Mouse (Mus musculus): ENCODE measurements around the gene Gm3317. TPM values are rescaled to one million over a fixed set of nuclear protein-coding genes. Genes with fewer than 3 reads are reported as not detected.
"Not testable (repeated sequence)": the region's sequence is repeated elsewhere in the genome, so short reads cannot be mapped to it uniquely, and the experiment has no call there.

Gm3317 gene
- polyA plus RNA-seq (2016; fragmentation: Nextera tagmentation; extraction: Ambion mirVana) = not detected in 2 replicates

DNA sequence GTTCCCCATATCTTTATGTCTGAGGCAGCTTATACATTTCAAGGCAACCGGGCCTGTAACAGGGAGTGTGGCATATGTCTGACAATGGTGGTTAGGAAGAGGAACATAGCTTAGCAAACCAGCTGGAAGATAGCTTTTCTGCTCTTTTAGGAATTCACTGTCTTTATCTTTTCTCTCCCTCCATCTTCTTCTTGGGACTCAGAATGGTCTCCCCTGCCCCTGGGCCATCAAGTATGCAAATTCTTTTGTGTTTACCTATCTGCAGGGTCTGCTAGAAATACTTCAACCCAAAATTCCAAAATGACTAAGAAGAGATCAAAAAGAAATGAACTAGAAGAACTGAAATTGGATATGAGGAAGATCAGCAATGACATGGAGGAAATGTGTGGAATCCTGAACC is at the start of gene Gm3317:
Gene Gm3317 (plus strand): TSS at position 301 of the 400 bp plus-strand sequence.
- H3K27me3 ChIP-seq; H3K27ac ChIP-seq; H3K36me3 ChIP-seq; H3K4me2 ChIP-seq; H3K4me1 ChIP-seq (replicated peaks); ATAC-seq (ENCODE audit: insufficient number of reproducible peaks, insufficient read depth, low FRiP score, low TSS enrichment, low read depth); H3K4me3 ChIP-seq (replicated peaks); H3K9me3 ChIP-seq; H3K9ac ChIP-seq (replicated peaks): not testable (repeated sequence)
- WGBS = no CpG with 5 or more reads among the region's 1 CpGs

DNA sequence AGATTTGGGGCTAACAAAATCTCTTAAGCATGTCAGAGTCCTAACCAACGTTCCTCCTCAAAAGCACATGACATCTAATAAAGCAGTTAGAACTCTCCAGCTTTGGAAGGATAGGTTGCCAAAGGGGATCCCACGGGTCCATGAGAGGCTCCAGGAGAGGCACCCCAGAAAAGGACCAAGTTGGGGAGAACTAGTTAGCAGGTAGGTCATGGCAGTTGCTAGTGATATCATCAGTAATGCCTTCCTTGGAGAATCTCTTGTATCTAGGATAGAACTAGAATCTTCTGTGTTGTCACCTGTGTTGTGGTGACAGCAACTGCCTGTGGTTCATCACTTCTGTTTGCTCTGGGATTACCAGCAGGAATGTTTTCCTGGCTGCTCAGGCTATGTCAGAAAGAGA is 33.1 kb upstream of the Gm3317 start, which contains the start of gene Gm8279:
Gene Gm8279 (plus strand): TSS at position 301 of the 400 bp plus-strand sequence.
- H3K27ac ChIP-seq; H3K4me1 ChIP-seq (replicated peaks); H3K27me3 ChIP-seq; H3K9me3 ChIP-seq; H3K4me2 ChIP-seq; H3K9ac ChIP-seq (replicated peaks); ATAC-seq (ENCODE audit: insufficient number of reproducible peaks, insufficient read depth, low FRiP score, low TSS enrichment, low read depth); H3K4me3 ChIP-seq (replicated peaks); H3K36me3 ChIP-seq: not testable (repeated sequence)
- WGBS = 61% methylated on average over 2 of the region's 2 CpGs

DNA sequence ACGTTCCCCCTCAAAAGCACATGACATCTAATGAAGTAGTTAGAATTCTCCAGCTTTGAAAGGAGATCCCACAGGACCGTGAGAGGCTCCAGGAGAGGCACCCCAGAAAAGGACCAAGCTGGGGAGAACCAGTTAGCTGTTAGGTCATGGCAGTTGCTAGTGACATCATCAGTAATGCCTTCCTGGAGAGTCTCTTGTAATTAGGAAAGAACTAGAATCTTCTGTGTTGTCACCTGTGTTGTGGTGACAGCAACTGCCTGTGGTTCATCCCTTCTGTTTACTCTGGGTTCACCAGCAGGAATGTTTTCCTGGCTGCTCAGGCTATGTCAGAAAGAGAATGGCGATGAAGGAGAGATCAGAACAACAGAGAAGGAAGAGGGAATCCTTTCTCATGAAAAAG is 21.2 kb downstream of the Gm3317 start, which contains the start of gene Gm8271:
Gene Gm8271 (plus strand): TSS at position 301 of the 400 bp plus-strand sequence.
- not testable (repeated sequence) for ATAC-seq (ENCODE audit: insufficient number of reproducible peaks, insufficient read depth, low FRiP score, low TSS enrichment, low read depth); H3K9ac ChIP-seq (replicated peaks); H3K4me3 ChIP-seq (replicated peaks); H3K9me3 ChIP-seq; H3K27ac ChIP-seq; H3K4me1 ChIP-seq (replicated peaks); H3K27me3 ChIP-seq; H3K4me2 ChIP-seq; H3K36me3 ChIP-seq
- no CpG with 5 or more reads among the region's 3 CpGs for WGBS

Other genes with a start within 250 kb of the Gm3317 start
- not detected in 2 replicates for gene Gm8297, start 180.6 kb upstream of the Gm3317 start, polyA plus RNA-seq (2016; fragmentation: Nextera tagmentation; extraction: Ambion mirVana)
- gene Gm3298, start 148.6 kb upstream of the Gm3317 start, polyA plus RNA-seq (2016; fragmentation: Nextera tagmentation; extraction: Ambion mirVana) = not detected in 2 replicates
- gene 4930555G01Rik, start 113.9 kb upstream of the Gm3317 start, polyA plus RNA-seq (2016; fragmentation: Nextera tagmentation; extraction: Ambion mirVana) = not detected in 2 replicates
- gene Gm8281, start 93.5 kb upstream of the Gm3317 start, polyA plus RNA-seq (2016; fragmentation: Nextera tagmentation; extraction: Ambion mirVana) = 0.88 and 1.7 TPM in 2 replicates
- not detected in 2 replicates for gene Gm8279, start 33.0 kb upstream of the Gm3317 start, polyA plus RNA-seq (2016; fragmentation: Nextera tagmentation; extraction: Ambion mirVana)
- gene Gm8271, start 21.3 kb downstream of the Gm3317 start, polyA plus RNA-seq (2016; fragmentation: Nextera tagmentation; extraction: Ambion mirVana) = not detected in 2 replicates
- not detected in 2 replicates for gene Gm3526, start 96.0 kb downstream of the Gm3317 start, polyA plus RNA-seq (2016; fragmentation: Nextera tagmentation; extraction: Ambion mirVana)
- gene Gm3542, start 170.4 kb downstream of the Gm3317 start, polyA plus RNA-seq (2016; fragmentation: Nextera tagmentation; extraction: Ambion mirVana) = not detected in 2 replicates
- 0.40 TPM in 1 of 2 replicates, not detected in the other for gene Gm3500, start 224.5 kb downstream of the Gm3317 start, polyA plus RNA-seq (2016; fragmentation: Nextera tagmentation; extraction: Ambion mirVana)